Mouse (Mus musculus): ENCODE measurements around the gene Wdr72. TPM values are rescaled to one million over a fixed set of nuclear protein-coding genes. Genes with fewer than 3 reads are reported as not detected.

Wdr72 gene
- total RNA-seq, 1 experiment = 0.18 TPM

GRCm38 (mm10) chr9:74318771-74319170 lies 208.6 kb downstream of the Wdr72 start:
- no peak for DNase-seq (ENCODE audit: low read depth, low spot score)
- no peak overlapping the region for H3K4me3 ChIP-seq (ENCODE audit: insufficient read depth in 1 of 2, low read depth in 1 of 2, low read length in 2 of 2, poor library complexity in 1 of 2, severe bottlenecking in 1 of 2)
- no peak overlapping the region for H3K27ac ChIP-seq (ENCODE audit: insufficient read depth, low read depth, low read length, poor library complexity, severe bottlenecking)
- TF ChIP-seq MAFK (IDR thresholded peaks at IDR 0.05; ENCODE audit: insufficient read depth, low read depth, low read length) (no peak), ZC3H11A (IDR thresholded peaks at IDR 0.05; ENCODE audit: borderline replicate concordance, low read depth, low read length) (no peak), CHD2 (IDR thresholded peaks at IDR 0.05; ENCODE audit: low read depth, low read length) (no peak), ZNF384 (IDR thresholded peaks at IDR 0.05; ENCODE audit: low read depth, low read length) (no peak), HCFC1 (IDR thresholded peaks at IDR 0.05; ENCODE audit: borderline replicate concordance, insufficient read depth, low read length) (no peak)
- in situ Hi-C loops (cut with MboI; ENCODE audit: low sequenced_read_pairs in 2 of 2, unreplicated experiment in 2 of 2) = no loop called here
- H3K4me1 ChIP-seq (ENCODE audit: control insufficient read depth in 2 of 2, insufficient read depth in 2 of 2, low read length in 2 of 2, poor library complexity in 1 of 2) = no peaks in the 10 kb centered on the region
- no peaks in the 10 kb centered on the region for H3K9me3 ChIP-seq (ENCODE audit: control insufficient read depth, insufficient read depth, low read depth, low read length)
- no peak overlapping the region for H3K9ac ChIP-seq (ENCODE audit: insufficient read depth, low read depth, low read length, poor library complexity, severe bottlenecking)
- H3K36me3 ChIP-seq (ENCODE audit: control insufficient read depth, insufficient read depth, low read length, poor library complexity, severe bottlenecking) = no peaks in the 10 kb centered on the region

- no peaks in the 10 kb centered on the region for H3K9me3 ChIP-seq (ENCODE audit: control insufficient read depth, insufficient read depth, low read depth, low read length)
- in situ Hi-C loops (cut with MboI; ENCODE audit: low sequenced_read_pairs in 2 of 2, unreplicated experiment in 2 of 2) = no loop called here
- no peak overlapping the region for H3K27ac ChIP-seq (ENCODE audit: insufficient read depth, low read depth, low read length, poor library complexity, severe bottlenecking)
- no peak for TF ChIP-seq MAFK (IDR thresholded peaks at IDR 0.05; ENCODE audit: insufficient read depth, low read depth, low read length)
- TF ChIP-seq CHD2 (IDR thresholded peaks at IDR 0.05; ENCODE audit: low read depth, low read length) = no peak
- no peak for TF ChIP-seq ZC3H11A (IDR thresholded peaks at IDR 0.05; ENCODE audit: borderline replicate concordance, low read depth, low read length)
- no peak for TF ChIP-seq ZNF384 (IDR thresholded peaks at IDR 0.05; ENCODE audit: low read depth, low read length)
- TF ChIP-seq HCFC1 (IDR thresholded peaks at IDR 0.05; ENCODE audit: borderline replicate concordance, insufficient read depth, low read length) = no peak
- H3K9ac ChIP-seq (ENCODE audit: insufficient read depth, low read depth, low read length, poor library complexity, severe bottlenecking) = no peak overlapping the region
- no peaks in the 10 kb centered on the region for H3K4me1 ChIP-seq (ENCODE audit: control insufficient read depth in 2 of 2, insufficient read depth in 2 of 2, low read length in 2 of 2, poor library complexity in 1 of 2)
- no peaks in the 10 kb centered on the region for H3K36me3 ChIP-seq (ENCODE audit: control insufficient read depth, insufficient read depth, low read length, poor library complexity, severe bottlenecking)
- no peak overlapping the region for H3K4me3 ChIP-seq (ENCODE audit: insufficient read depth in 1 of 2, low read depth in 1 of 2, low read length in 2 of 2, poor library complexity in 1 of 2, severe bottlenecking in 1 of 2)
- DNase-seq (ENCODE audit: low read depth, low spot score) = no peak
Observed at GRCm38 (mm10) chr9:74324089-74324924, 214.2 kb downstream of the Wdr72 start.

GRCm38 (mm10) chr9:74324925-74325295 lies 214.8 kb downstream of the Wdr72 start:
- Histone ChIP-seq H3K4me3 (ENCODE audit: insufficient read depth in 1 of 2, low read depth in 1 of 2, low read length in 2 of 2, poor library complexity in 1 of 2, severe bottlenecking in 1 of 2) (no peak overlapping the region), H3K9me3 (ENCODE audit: control insufficient read depth, insufficient read depth, low read depth, low read length) (no peaks in the 10 kb centered on the region), H3K27ac (ENCODE audit: insufficient read depth, low read depth, low read length, poor library complexity, severe bottlenecking) (no peak overlapping the region), H3K4me1 (ENCODE audit: control insufficient read depth in 2 of 2, insufficient read depth in 2 of 2, low read length in 2 of 2, poor library complexity in 1 of 2) (no peaks in the 10 kb centered on the region), H3K36me3 (ENCODE audit: control insufficient read depth, insufficient read depth, low read length, poor library complexity, severe bottlenecking) (no peaks in the 10 kb centered on the region), H3K9ac (ENCODE audit: insufficient read depth, low read depth, low read length, poor library complexity, severe bottlenecking) (no peak overlapping the region)
- DNase-seq (ENCODE audit: low read depth, low spot score) = no peak
- TF ChIP-seq ZNF384 (IDR thresholded peaks at IDR 0.05; ENCODE audit: low read depth, low read length) (no peak), ZC3H11A (IDR thresholded peaks at IDR 0.05; ENCODE audit: borderline replicate concordance, low read depth, low read length) (no peak), CHD2 (IDR thresholded peaks at IDR 0.05; ENCODE audit: low read depth, low read length) (no peak), MAFK (IDR thresholded peaks at IDR 0.05; ENCODE audit: insufficient read depth, low read depth, low read length) (no peak), HCFC1 (IDR thresholded peaks at IDR 0.05; ENCODE audit: borderline replicate concordance, insufficient read depth, low read length) (no peak)
- in situ Hi-C loops (cut with MboI; ENCODE audit: low sequenced_read_pairs in 2 of 2, unreplicated experiment in 2 of 2) = no loop called here

- H3K4me3 ChIP-seq (ENCODE audit: insufficient read depth in 1 of 2, low read depth in 1 of 2, low read length in 2 of 2, poor library complexity in 1 of 2, severe bottlenecking in 1 of 2) = no peak overlapping the region
- in situ Hi-C loops (cut with MboI; ENCODE audit: low sequenced_read_pairs in 2 of 2, unreplicated experiment in 2 of 2) = no loop called here
- H3K9me3 ChIP-seq (ENCODE audit: control insufficient read depth, insufficient read depth, low read depth, low read length) = no peaks in the 10 kb centered on the region
- TF ChIP-seq HCFC1 (IDR thresholded peaks at IDR 0.05; ENCODE audit: borderline replicate concordance, insufficient read depth, low read length) (no peak), ZNF384 (IDR thresholded peaks at IDR 0.05; ENCODE audit: low read depth, low read length) (no peak), CHD2 (IDR thresholded peaks at IDR 0.05; ENCODE audit: low read depth, low read length) (no peak), ZC3H11A (IDR thresholded peaks at IDR 0.05; ENCODE audit: borderline replicate concordance, low read depth, low read length) (no peak)
- H3K27ac ChIP-seq (ENCODE audit: insufficient read depth, low read depth, low read length, poor library complexity, severe bottlenecking) = no peak overlapping the region
- DNase-seq (ENCODE audit: low read depth, low spot score) = no peak
- no peaks in the 10 kb centered on the region for H3K4me1 ChIP-seq (ENCODE audit: control insufficient read depth in 2 of 2, insufficient read depth in 2 of 2, low read length in 2 of 2, poor library complexity in 1 of 2)
- H3K36me3 ChIP-seq (ENCODE audit: control insufficient read depth, insufficient read depth, low read length, poor library complexity, severe bottlenecking) = no peaks in the 10 kb centered on the region
- no peak overlapping the region for H3K9ac ChIP-seq (ENCODE audit: insufficient read depth, low read depth, low read length, poor library complexity, severe bottlenecking)
Observed at GRCm38 (mm10) chr9:74325981-74326380, 215.8 kb downstream of the Wdr72 start.
